Mouse (Mus musculus) telencephalon, adult 2 months (tissue): ENCODE data around the gene Parp3.
A peak's percentile ranks its signal among the peaks of the same experiment; 100 is the strongest.

ENCODE experiments used
- DNase-seq: peaks from one replicate; pipeline ENCODE4 v3.0.0-alpha.2; 2011; ENCODE audit warnings: low read depth, low spot score

Gene Parp3

GRCm38 (mm10) chr9:106457163-106457559 is 19.6 kb downstream of the Parp3 start:
- no peak for DNase-seq

- no peak for DNase-seq
These were observed 20.2 kb downstream of the Parp3 start for GRCm38 (mm10) chr9:106456325-106457162.

GRCm38 (mm10) chr9:106454888-106455681 is 21.7 kb downstream of the Parp3 start:
- no peak for DNase-seq

GRCm38 (mm10) chr9:106454071-106454761 is 22.5 kb downstream of the Parp3 start:
- no peak for DNase-seq

- DNase-seq = no peak
These were observed 23.3 kb downstream of the Parp3 start, which contains the start of gene Pcbp4 for GRCm38 (mm10) chr9:106453271-106454070. TSS of gene Pcbp4 (plus strand) at chr9:106453291.

- no peak for DNase-seq
These were observed 23.9 kb downstream of the Parp3 start for GRCm38 (mm10) chr9:106452821-106453220.

GRCm38 (mm10) chr9:106452351-106452750 is 24.4 kb downstream of the Parp3 start:
- no peak for DNase-seq

GRCm38 (mm10) chr9:106451899-106452298 is 24.9 kb downstream of the Parp3 start:
- no peak for DNase-seq

- no peak for DNase-seq
These were observed 25.5 kb downstream of the Parp3 start for GRCm38 (mm10) chr9:106451298-106451697.

GRCm38 (mm10) chr9:106450661-106451060 is 26.1 kb downstream of the Parp3 start:
- no peak for DNase-seq

- DNase-seq = no peak
These were observed 26.8 kb downstream of the Parp3 start for GRCm38 (mm10) chr9:106449947-106450346.

- DNase-seq = peak; percentile 80
These were observed 28.2 kb downstream of the Parp3 start for GRCm38 (mm10) chr9:106448498-106449031.

- DNase-seq = no peak
These were observed 28.8 kb downstream of the Parp3 start for GRCm38 (mm10) chr9:106447951-106448350.

GRCm38 (mm10) chr9:106447348-106447747 is 29.4 kb downstream of the Parp3 start, which contains the start of the genes Abhd14b and Abhd14a:
TSS of gene Abhd14b (plus strand) at chr9:106447459.
TSS of gene Abhd14a (minus strand) at chr9:106447678.
- DNase-seq = peak; percentile 90

- no peak for DNase-seq
These were observed 31.9 kb downstream of the Parp3 start for GRCm38 (mm10) chr9:106444836-106445235.

- DNase-seq = no peak
These were observed 34.1 kb downstream of the Parp3 start for GRCm38 (mm10) chr9:106442680-106443079.

- DNase-seq = no peak
These were observed 40.2 kb downstream of the Parp3 start for GRCm38 (mm10) chr9:106436566-106436965.

- DNase-seq = no peak
These were observed 43.4 kb downstream of the Parp3 start for GRCm38 (mm10) chr9:106433389-106433788.

- DNase-seq = no peak
These were observed 46.8 kb downstream of the Parp3 start for GRCm38 (mm10) chr9:106430015-106430264.

GRCm38 (mm10) chr9:106429221-106430014 is 47.3 kb downstream of the Parp3 start, which contains the start of gene Rpl29:
TSS of gene Rpl29 (plus strand) at chr9:106429454.
- peak; percentile 96 for DNase-seq
